Mouse (Mus musculus): ENCODE data around the gene Cpn1.

DNA sequence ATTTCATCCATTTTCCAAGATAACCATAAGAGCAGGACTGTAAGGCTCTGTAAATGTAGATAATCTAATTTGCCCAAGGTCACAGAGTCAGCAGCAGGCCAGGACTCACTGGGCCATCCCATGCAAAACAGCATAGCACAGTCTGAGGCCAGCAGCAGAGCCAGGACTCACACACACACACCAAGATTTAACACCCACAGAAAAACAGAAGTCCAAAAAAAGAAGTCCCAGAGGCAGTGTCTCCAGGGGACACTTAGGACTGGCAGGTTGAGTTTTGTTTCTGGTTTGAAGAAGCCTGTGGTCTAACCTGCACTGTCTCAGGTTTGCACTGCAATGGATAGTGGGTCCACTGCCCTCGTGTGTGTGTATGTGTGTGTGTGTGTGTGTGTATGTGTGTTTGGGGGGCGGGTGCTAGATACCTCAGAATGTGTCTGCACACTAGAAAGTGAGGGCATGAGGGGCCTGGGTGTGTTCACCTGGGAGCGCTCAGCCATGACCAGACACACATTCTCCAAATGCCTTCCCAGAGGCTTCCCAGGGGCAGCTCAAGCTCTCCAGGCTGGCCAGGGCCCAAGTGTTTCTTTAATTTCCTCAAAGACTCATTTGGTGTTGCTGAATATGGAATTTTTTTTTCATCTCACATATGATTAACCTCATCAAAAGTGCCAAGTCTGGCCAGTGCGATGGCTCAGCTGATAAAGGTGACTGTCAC, 73.4 kb downstream of the Cpn1 start:
- TF ChIP-seq POLR2A (IDR thresholded peaks at IDR 0.05; ENCODE audit: borderline replicate concordance, extremely low read depth, insufficient read depth, insufficient read length, poor library complexity, severe bottlenecking) (no peak), CTCF (IDR thresholded peaks at IDR 0.05; ENCODE audit: borderline replicate concordance, extremely low read depth, insufficient read depth, insufficient read length) (no peak)
